ENCODE assay signal across 8 mouse cellular contexts in genomic region chr3:95674812-95675211, GRCm38 (mm10). TPM values are rescaled to one million over a fixed set of nuclear protein-coding genes. Genes with fewer than 3 reads are reported as not detected.
DNase-seq lines count a peak whose midpoint lies in the region; ATAC-seq and TF ChIP-seq lines count a peak whose summit lies in the region.

No protein-coding gene starts in this region.

- no peak for TF ChIP-seq CTCF in layer of hippocampus, adult 2 months (conservative IDR thresholded peaks at IDR 0.05)
- no peak for TF ChIP-seq CTCF in lung, embryonic 14.5 days (IDR thresholded peaks at IDR 0.05; ENCODE audit: low read depth)

- peak overlapping the region; percentile 54 for H3K4me2 ChIP-seq in lung, embryonic 14.5 days

- no peaks in the 10 kb centered on the region for H3K9me3 ChIP-seq in erythroblast, embryonic 14.5 days (ENCODE audit: control insufficient read depth, low read length)
- H3K9me3 ChIP-seq in lung, embryonic 14.5 days (ENCODE audit: low read depth, low read length): no peaks in the 10 kb centered on the region

- peaks cover 75% of the 10 kb centered on the region for H3K36me3 ChIP-seq in erythroblast, embryonic 14.5 days (ENCODE audit: control insufficient read depth)
- H3K36me3 ChIP-seq in lung, embryonic 14.5 days (ENCODE audit: insufficient read depth): no peaks in the 10 kb centered on the region

- H3K27ac ChIP-seq in layer of hippocampus, adult 2 months: peak overlapping the region; percentile 83
- H3K27ac ChIP-seq in lung, embryonic 14.5 days (ENCODE audit: low read depth): peak overlapping the region; percentile 93

- H3K27me3 ChIP-seq in erythroblast, embryonic 14.5 days (ENCODE audit: control insufficient read depth): no peaks in the 10 kb centered on the region
- no peaks in the 10 kb centered on the region for H3K27me3 ChIP-seq in lung, embryonic 14.5 days (ENCODE audit: insufficient read depth, low read length)

- ATAC-seq in lung, embryonic 14.5 days (ENCODE audit: insufficient read depth): 0 out of 2 replicates have a peak, but pooled peaks have one; percentile 15

- 4% methylated on average over 6 of the region's 6 CpGs for WGBS in lung, embryonic 14.5 days

- H3K4me3 ChIP-seq in layer of hippocampus, adult 2 months: no peak overlapping the region
- peak overlapping the region; percentile 66 for H3K4me3 ChIP-seq in erythroblast, embryonic 14.5 days (replicated peaks)
- H3K4me3 ChIP-seq in lung, embryonic 14.5 days (ENCODE audit: low read depth, low read length): no peak overlapping the region

- H3K4me1 ChIP-seq in erythroblast, embryonic 14.5 days (ENCODE audit: control insufficient read depth): peaks cover 84% of the 10 kb centered on the region
- peaks cover 33% of the 10 kb centered on the region for H3K4me1 ChIP-seq in lung, embryonic 14.5 days (ENCODE audit: insufficient read depth)

- peak overlapping the region; percentile 32; the same call in 1 of the 2 replicates for H3K9ac ChIP-seq in lung, embryonic 14.5 days

- DNase-seq in layer of hippocampus, adult 2 months (ENCODE audit: low spot score in 2 of 2): no peak
- no peak for DNase-seq in layer of hippocampus, postnatal 25 days (ENCODE audit: extremely low spot score in 1 of 2, low spot score in 1 of 2)
- DNase-seq in kidney, adult 11 months: peak; percentile 72
- peak; percentile 69 for DNase-seq in lung, embryonic 14.5 days
- DNase-seq in thymus, postnatal 14 days: peak; percentile 63
- DNase-seq in Muller cell, postnatal 12 days (ENCODE audit: inconsistent ontology term): no peak
- DNase-seq in embryo, embryonic 9.5 days (ENCODE audit: extremely low spot score): no peak

RNA-seq across cellular contexts. Expression of gene Adamtsl4, which starts 12.9 kb away (rescaled TPM):
- total RNA-seq in layer of hippocampus, adult 2 months (2021): 1 to 10 TPM; 7.0 to 7.9 TPM
- total RNA-seq in layer of hippocampus, postnatal 25 days (2021): 1 to 10 TPM; 3.7 to 4.0 TPM
- polyA plus RNA-seq in erythroblast, embryonic 14.5 days (2012): 0.22 TPM in 1 of 2 replicates, not detected in the other
- 1.6 and 4.0 TPM in 2 replicates for polyA plus RNA-seq in lung, embryonic 14.5 days (2014; fragmentation: Nextera tagmentation; extraction: Ambion mirVana)

RNA-seq across cellular contexts. Expression of gene Mcl1, which starts 16.2 kb away (rescaled TPM):
- total RNA-seq in layer of hippocampus, adult 2 months (2021): 10 to 100 TPM; 49.6 to 55.2 TPM
- total RNA-seq in layer of hippocampus, postnatal 25 days (2021): 10 to 100 TPM; 54.6 to 61.6 TPM
- polyA plus RNA-seq in erythroblast, embryonic 14.5 days (2012): 31.1 and 36.9 TPM in 2 replicates
- 82.3 and 83.2 TPM in 2 replicates for polyA plus RNA-seq in lung, embryonic 14.5 days (2014; fragmentation: Nextera tagmentation; extraction: Ambion mirVana)

RNA-seq across cellular contexts. Expression of gene Ensa, which starts 50.0 kb away (rescaled TPM):
- 100 to 1,000 TPM; 302 to 322 TPM for total RNA-seq in layer of hippocampus, adult 2 months (2021)
- total RNA-seq in layer of hippocampus, postnatal 25 days (2021): 100 to 1,000 TPM; 298 to 321 TPM
- 2.8 and 4.2 TPM in 2 replicates for polyA plus RNA-seq in erythroblast, embryonic 14.5 days (2012)
- 64.8 and 66.7 TPM in 2 replicates for polyA plus RNA-seq in lung, embryonic 14.5 days (2014; fragmentation: Nextera tagmentation; extraction: Ambion mirVana)

Comparison
In these comparisons a context has a peak if more than half of its experiments do, and no peak if none do; other contexts are left out.
1. DNase-seq: peak in kidney, adult 11 months (single experiment), lung, embryonic 14.5 days (single experiment) and thymus, postnatal 14 days (single experiment); none in layer of hippocampus, adult 2 months (0 of 2), layer of hippocampus, postnatal 25 days (0 of 2), Muller cell, postnatal 12 days (single experiment) and embryo, embryonic 9.5 days (single experiment).